Mouse (Mus musculus) heart, embryonic 10.5 days (tissue): ENCODE results near the gene Mast3. TPM values are rescaled to one million over a fixed set of nuclear protein-coding genes. Genes with fewer than 3 reads are reported as not detected.

ENCODE experiments used
- DNase-seq: peaks from one replicate; pipeline ENCODE4 v3.0.0-alpha.2; 2017; ENCODE audit warnings: low spot score
- H3K27ac ChIP-seq: fragments of 300-500 bp; sonication (generic); 2 replicates; pipeline ENCODE4 v1.5.1; 2016; ENCODE audit warnings: mild to moderate bottlenecking
- H3K27me3 ChIP-seq: fragments of 300-500 bp; sonication (generic); 2 replicates; pipeline ENCODE4 v1.6.1; 2016; ENCODE audit warnings: mild to moderate bottlenecking; ENCODE audit not compliant: poor library complexity, insufficient read depth, severe bottlenecking
- H3K36me3 ChIP-seq: fragments of 300-500 bp; sonication (generic); 2 replicates; pipeline ENCODE4 v1.6.1; 2016; ENCODE audit warnings: mild to moderate bottlenecking, moderate library complexity
- H3K4me1 ChIP-seq: fragments of 300-500 bp; sonication (generic); 2 replicates; pipeline ENCODE4 v1.6.1; 2016; ENCODE audit warnings: mild to moderate bottlenecking
- H3K4me3 ChIP-seq: fragments of 300-500 bp; sonication (generic); 2 replicates; pipeline ENCODE4 v1.5.1; 2016; ENCODE audit warnings: mild to moderate bottlenecking, moderate library complexity
- H3K9me3 ChIP-seq: fragments of 300-500 bp; sonication (generic); 2 replicates; pipeline ENCODE4 v1.6.1; 2016; ENCODE audit warnings: mild to moderate bottlenecking, moderate library complexity
- WGBS: fragments of 180-500 bp; shearing (Covaris S2); methylation state at CpG from one replicate; pipeline ENCODE4 v1.1.7; 2016; 5-methylcytosine and 5-hydroxymethylcytosine counted together
- microRNA-seq: library from miRNA; unstranded; fragments of <30 nt; microRNA quantifications from one replicate; pipeline ENCODE4, GENCODE M21; 2017
- polyA plus RNA-seq: library from polyadenylated mRNA; unstranded; fragments of >200 nt; fragmentation: Nextera tagmentation; extraction: Ambion mirVana; gene quantifications from 2 replicates; pipeline ENCODE4 v1.2.1, GENCODE M21; 2016

Gene Mast3
- polyA plus RNA-seq, 1 experiment from 2014 or later, result 9.3 TPM

DNA sequence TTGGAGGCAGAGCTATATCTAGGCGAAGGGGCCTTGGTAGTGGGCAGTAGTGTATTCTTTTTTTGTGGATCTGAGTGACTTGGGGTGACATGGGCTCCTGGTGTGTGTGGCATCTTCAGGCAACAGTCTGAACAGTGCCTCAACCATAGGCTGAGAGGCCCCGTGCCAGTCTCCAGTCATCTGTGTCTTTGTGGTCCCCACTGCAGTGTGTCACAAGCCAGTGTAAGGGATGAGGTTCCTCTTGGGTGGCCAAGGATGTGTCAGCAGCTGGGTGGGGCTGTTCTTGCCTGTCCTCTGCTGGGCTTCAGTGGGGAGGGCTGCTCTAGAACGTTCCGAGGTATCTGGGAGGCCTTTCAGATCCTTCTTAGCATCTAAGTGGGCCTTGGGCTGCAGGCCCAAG lies 73.9 kb downstream of the Mast3 start:
- peaks cover 7% of the 10 kb centered on the region for H3K4me1 ChIP-seq
- H3K9me3 ChIP-seq, result no peaks in the 10 kb centered on the region
- WGBS, result 86% methylated on average over 4 of the region's 4 CpGs
- no peak overlapping the region for H3K4me3 ChIP-seq
- DNase-seq, result no peak
- H3K27me3 ChIP-seq, result peaks cover 74% of the 10 kb centered on the region
- no peaks in the 10 kb centered on the region for H3K36me3 ChIP-seq
- no peak overlapping the region; the same call in 1 of the 2 replicates for H3K27ac ChIP-seq

DNA sequence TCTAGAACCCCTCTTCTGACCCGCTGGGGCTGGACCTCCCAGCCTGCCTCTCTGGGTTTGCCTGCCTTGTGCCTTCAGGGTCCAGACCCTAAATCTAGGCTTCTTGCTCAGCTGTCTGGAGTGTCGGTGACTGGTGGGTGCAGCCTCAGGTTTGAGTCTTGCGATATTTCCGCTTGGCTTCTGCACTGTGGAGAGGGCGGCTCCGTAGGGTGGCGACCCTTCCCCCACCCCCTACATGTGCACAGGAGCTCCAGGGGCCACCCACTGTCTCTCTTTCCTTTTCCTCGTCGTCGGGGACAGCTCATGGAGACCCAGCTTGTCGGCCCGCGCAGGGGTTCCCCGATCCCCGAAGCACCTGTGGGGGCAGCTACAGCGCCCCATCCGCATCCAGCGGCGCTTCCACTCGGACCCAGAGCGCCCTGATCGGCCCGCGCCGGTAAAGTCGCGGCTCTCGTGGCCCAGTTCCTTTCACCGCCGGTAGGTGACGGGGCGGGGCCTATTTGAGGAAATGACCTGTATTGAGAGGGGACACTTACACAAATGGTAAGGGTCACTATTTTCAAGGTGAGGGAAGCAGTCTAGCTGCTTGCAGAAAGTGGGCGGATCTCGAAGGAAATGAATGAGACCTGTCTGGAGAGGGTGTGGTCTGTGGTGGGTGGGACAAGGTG lies 74.9 kb downstream of the Mast3 start:
- H3K4me3 ChIP-seq, result peak overlapping the region; percentile 53
- H3K9me3 ChIP-seq, result no peaks in the 10 kb centered on the region
- WGBS, result 4% methylated on average over 34 of the region's 34 CpGs
- H3K4me1 ChIP-seq, result peaks cover 7% of the 10 kb centered on the region
- H3K27ac ChIP-seq, result no peak overlapping the region
- H3K36me3 ChIP-seq, result no peaks in the 10 kb centered on the region
- peaks cover 77% of the 10 kb centered on the region for H3K27me3 ChIP-seq
- no peak for DNase-seq

Small RNA genes within 50 kb of the gene (microRNA-seq; reads per million reads assigned to microRNA genes)
- 1.0 reads per million for gene Mir7240

Other genes starting within 250 kb of the Mast3 start
- 192 and 214 TPM in 2 replicates for gene Isyna1, start 210.7 kb downstream of the Mast3 start, polyA plus RNA-seq
- gene Ssbp4, start 196.2 kb downstream of the Mast3 start, polyA plus RNA-seq, result 67.3 and 107 TPM in 2 replicates
- 0.15 and 1.4 TPM in 2 replicates for gene Lrrc25, start 188.9 kb downstream of the Mast3 start, polyA plus RNA-seq
- 0.43 and 1.6 TPM in 2 replicates for gene Gdf15, start 172.6 kb downstream of the Mast3 start, polyA plus RNA-seq
- 38.0 and 42.0 TPM in 2 replicates for gene Pgpep1, start 144.7 kb downstream of the Mast3 start, polyA plus RNA-seq
- gene Lsm4, start 131.8 kb downstream of the Mast3 start, polyA plus RNA-seq, result 344 and 410 TPM in 2 replicates
- gene Jund, start 106.1 kb downstream of the Mast3 start, polyA plus RNA-seq, result 76.3 and 116 TPM in 2 replicates
- gene Iqcn, start 101.6 kb downstream of the Mast3 start, polyA plus RNA-seq, result not detected in 2 replicates
- not detected in 2 replicates for gene Gm3336, start 86.5 kb downstream of the Mast3 start, polyA plus RNA-seq
- gene Pde4c, start 81.3 kb downstream of the Mast3 start, polyA plus RNA-seq, result 0.45 and 0.48 TPM in 2 replicates
- 11.2 and 14.2 TPM in 2 replicates for gene Rab3a, start 50.4 kb downstream of the Mast3 start, polyA plus RNA-seq
- gene Mpv17l2, start 44.1 kb downstream of the Mast3 start, polyA plus RNA-seq, result 39.0 and 44.6 TPM in 2 replicates
- gene Pik3r2, start 28.3 kb downstream of the Mast3 start, polyA plus RNA-seq, result 40.6 and 43.5 TPM in 2 replicates
- gene Il12rb1, start 3.4 kb upstream of the Mast3 start, polyA plus RNA-seq, result 0.12 TPM in 1 of 2 replicates, not detected in the other
- 3.7 and 3.8 TPM in 2 replicates for gene Arrdc2, start 34.7 kb upstream of the Mast3 start, polyA plus RNA-seq
- gene Kcnn1, start 58.2 kb upstream of the Mast3 start, polyA plus RNA-seq, result 1.1 and 1.6 TPM in 2 replicates
- gene Ccdc124, start 68.9 kb upstream of the Mast3 start, polyA plus RNA-seq, result 120 and 143 TPM in 2 replicates
- gene Slc5a5, start 87.7 kb upstream of the Mast3 start, polyA plus RNA-seq, result 0.07 and 0.29 TPM in 2 replicates
- 2,378 and 2,634 TPM in 2 replicates for gene Rpl18a, start 92.4 kb upstream of the Mast3 start, polyA plus RNA-seq
- gene Map1s, start 100.9 kb upstream of the Mast3 start, polyA plus RNA-seq, result 49.6 and 58.4 TPM in 2 replicates